Comparison of ENCODE assay signal across 46 mouse cellular contexts in genomic region chr3:54654169-54654568, GRCm38 (mm10). TPM values are rescaled to one million over a fixed set of nuclear protein-coding genes. Genes with fewer than 3 reads are reported as not detected.
"Had no signal": no experiment of that assay in that cellular context is flagged by ENCODE, and none has a peak within 500 bp of the region (broad histone marks: within the 10 kb centered on the region; RNA-seq: fewer than 3 reads in every experiment).

No protein-coding gene starts in this region.

- H3K4me1 ChIP-seq: heart, embryonic 12.5 days; heart, embryonic 13.5 days; heart, embryonic 15.5 days; hindbrain, embryonic 10.5 days; hindbrain, embryonic 12.5 days; hindbrain, embryonic 13.5 days; hindbrain, embryonic 15.5 days; intestine, embryonic 15.5 days had no signal

- H3K27me3 ChIP-seq: heart, embryonic 12.5 days; heart, embryonic 13.5 days; heart, embryonic 15.5 days; hindbrain, embryonic 12.5 days; hindbrain, embryonic 13.5 days; hindbrain, embryonic 15.5 days; intestine, embryonic 15.5 days had no signal

- H3K9me3 ChIP-seq: heart, embryonic 13.5 days; heart, embryonic 15.5 days; hindbrain, embryonic 10.5 days; hindbrain, embryonic 13.5 days; hindbrain, embryonic 15.5 days; intestine, embryonic 15.5 days had no signal

- H3K4me3 ChIP-seq: heart, embryonic 12.5 days; heart, embryonic 13.5 days; heart, embryonic 15.5 days; hindbrain, embryonic 10.5 days; hindbrain, embryonic 12.5 days; hindbrain, embryonic 13.5 days; hindbrain, embryonic 15.5 days; intestine, embryonic 15.5 days; layer of hippocampus, adult 2 months; left cerebral cortex, adult 2 months had no signal

- ATAC-seq: hindbrain, embryonic 16.5 days; hindbrain, postnatal 0 days; inflammation-experienced regulatory T-cells, adult 6 months; intestine, embryonic 15.5 days; intestine, embryonic 16.5 days had no signal

- DNase-seq: heart, postnatal 10 days; heart, postnatal 14 days; heart, postnatal 4 days; kidney, adult 11 months; kidney, adult 18-20 months; kidney, adult 2 months; kidney, adult 8-10 months; kidney, adult 9 months; kidney, postnatal 10 days; kidney, postnatal 14 days; kidney, postnatal 36 days; kidney, postnatal 4 days; layer of hippocampus, adult 9-11 months; layer of hippocampus, postnatal 36 days had no signal

- H3K4me2 ChIP-seq: heart, embryonic 11.5 days; heart, embryonic 12.5 days; heart, embryonic 13.5 days; heart, embryonic 15.5 days; hindbrain, embryonic 12.5 days; hindbrain, embryonic 13.5 days; hindbrain, embryonic 14.5 days; hindbrain, embryonic 15.5 days; intestine, embryonic 15.5 days had no signal

- H3K36me3 ChIP-seq: heart, embryonic 12.5 days; heart, embryonic 13.5 days; heart, embryonic 15.5 days; hindbrain, embryonic 10.5 days; hindbrain, embryonic 12.5 days; hindbrain, embryonic 13.5 days; hindbrain, embryonic 15.5 days; intestine, embryonic 15.5 days had no signal

- H3K27ac ChIP-seq: heart, embryonic 13.5 days; heart, embryonic 15.5 days; hindbrain, embryonic 10.5 days; hindbrain, embryonic 12.5 days; hindbrain, embryonic 13.5 days; hindbrain, embryonic 14.5 days; hindbrain, embryonic 15.5 days; hindbrain, postnatal 0 days; intestine, embryonic 15.5 days; kidney, postnatal 0 days; layer of hippocampus, adult 2 months; left cerebral cortex, adult 2 months had no signal

- H3K9ac ChIP-seq: heart, embryonic 12.5 days; heart, embryonic 13.5 days; heart, embryonic 15.5 days; hindbrain, embryonic 12.5 days; hindbrain, embryonic 13.5 days; hindbrain, embryonic 14.5 days; hindbrain, embryonic 15.5 days; intestine, embryonic 15.5 days had no signal

RNA-seq across cellular contexts. Expression of gene Gm21958, which starts 60.0 kb away (rescaled TPM):
- total RNA-seq: heart, adult 8-10 months; heart, postnatal 10 days; heart, postnatal 14 days; heart, postnatal 25 days; heart, postnatal 4 days; hematopoietic stem cell, adult 5-6 weeks; hindbrain, postnatal 0 days; layer of hippocampus, adult 18-20 months; layer of hippocampus, adult 2 months; layer of hippocampus, adult 8-10 months; layer of hippocampus, postnatal 10 days; layer of hippocampus, postnatal 14 days; layer of hippocampus, postnatal 25 days; layer of hippocampus, postnatal 36 days; left cerebral cortex, adult 18-20 months; left cerebral cortex, adult 2 months; left cerebral cortex, adult 8-10 months had no signal
- polyA plus RNA-seq: heart, embryonic 16.5 days; heart, postnatal 0 days; hindbrain, embryonic 11.5 days; hindbrain, embryonic 14.5 days; hindbrain, postnatal 0 days; intestine, embryonic 15.5 days; intestine, embryonic 16.5 days; kidney, adult 2 months; kidney, embryonic 16.5 days; large intestine, adult 2 months had no signal
